Mouse (Mus musculus): Measurements from ENCODE around the gene Arhgap19. TPM values are rescaled to one million over a fixed set of nuclear protein-coding genes. Genes with fewer than 3 reads are reported as not detected.

Gene Arhgap19
- total and polyA plus RNA-seq, 2 experiments from 2014 or later = 2.7 to 13.2 TPM

DNA sequence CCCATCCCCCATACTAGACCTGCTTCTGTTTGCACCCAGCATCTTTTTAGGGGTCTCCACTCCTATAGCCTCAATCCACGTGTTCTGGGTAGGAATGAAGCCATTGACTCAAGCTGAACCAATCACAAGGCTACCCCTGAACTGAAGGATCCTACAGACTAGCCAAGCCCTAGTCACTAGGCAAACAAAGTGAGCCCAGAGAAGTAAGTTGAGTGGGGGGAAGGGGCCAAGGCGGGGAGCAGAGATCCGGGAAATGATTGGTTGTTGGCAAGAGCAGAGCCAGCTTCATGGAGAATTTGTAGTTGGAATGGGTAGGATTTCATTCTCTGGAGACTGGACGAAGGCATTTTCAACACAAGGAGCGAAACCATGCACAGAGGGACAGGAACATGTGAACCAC, 15.1 kb upstream of the Arhgap19 start:
- H3K4me3 ChIP-seq (ENCODE audit: low read depth, low read length) = no peak overlapping the region
- no peaks in the 10 kb centered on the region for H3K4me1 ChIP-seq (ENCODE audit: control insufficient read depth, insufficient read depth)
- TF ChIP-seq EP300 (IDR thresholded peaks at IDR 0.05; ENCODE audit: low read depth) (no peak), CTCF (IDR thresholded peaks at IDR 0.05; ENCODE audit: low read depth) (no peak)
- no peak for DNase-seq (ENCODE audit: low spot score)
- H3K9me3 ChIP-seq (replicated peaks; ENCODE audit: control insufficient read depth, low read length) = no peaks in the 10 kb centered on the region
- 49% methylated on average over 5 of the region's 5 CpGs for WGBS
- no peak overlapping the region for H3K9ac ChIP-seq (replicated peaks; ENCODE audit: low read depth, low read length)
- ATAC-seq (ENCODE audit: insufficient read depth, low read depth) = no peak
- H3K27ac ChIP-seq (ENCODE audit: low read depth) = no peak overlapping the region
- no peak overlapping the region for H3K4me2 ChIP-seq (ENCODE audit: low read depth, low read length)
- no peaks in the 10 kb centered on the region for H3K27me3 ChIP-seq (ENCODE audit: control insufficient read depth, insufficient read depth, low read length)
- H3K36me3 ChIP-seq (replicated peaks; ENCODE audit: control insufficient read depth, insufficient read depth, low read length) = no peaks in the 10 kb centered on the region

DNA sequence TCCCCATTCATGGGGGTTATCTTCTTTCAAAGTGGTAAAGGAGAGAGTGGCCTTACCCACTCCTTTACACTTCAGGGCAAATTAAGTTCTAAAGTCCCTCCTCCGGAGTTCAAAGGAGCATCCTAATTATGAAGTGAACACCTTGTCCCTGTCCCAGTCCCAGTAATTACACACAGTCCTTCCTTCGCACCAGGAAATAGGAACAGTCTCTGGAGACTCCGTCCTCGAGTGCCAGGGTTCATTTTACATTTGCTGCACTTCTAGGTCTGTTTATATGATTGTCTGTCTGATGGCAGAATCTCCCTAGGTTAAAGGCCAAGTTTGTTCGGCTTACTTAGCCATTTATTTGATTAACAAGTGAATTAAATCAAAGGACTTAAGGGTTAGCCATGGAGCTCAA, 14.6 kb upstream of the Arhgap19 start:
- no peak overlapping the region for H3K4me2 ChIP-seq (ENCODE audit: low read depth, low read length)
- no peak overlapping the region for H3K4me3 ChIP-seq (ENCODE audit: low read depth, low read length)
- no peaks in the 10 kb centered on the region for H3K9me3 ChIP-seq (replicated peaks; ENCODE audit: control insufficient read depth, low read length)
- no peak overlapping the region for H3K9ac ChIP-seq (replicated peaks; ENCODE audit: low read depth, low read length)
- ATAC-seq (ENCODE audit: insufficient read depth, low read depth) (no peak), DNase-seq (ENCODE audit: low spot score) (no peak)
- H3K27ac ChIP-seq (ENCODE audit: low read depth) = no peak overlapping the region
- H3K36me3 ChIP-seq (replicated peaks; ENCODE audit: control insufficient read depth, insufficient read depth, low read length) = no peaks in the 10 kb centered on the region
- TF ChIP-seq EP300 (IDR thresholded peaks at IDR 0.05; ENCODE audit: low read depth) = no peak
- TF ChIP-seq CTCF (IDR thresholded peaks at IDR 0.05; ENCODE audit: low read depth) = no peak
- no peaks in the 10 kb centered on the region for H3K27me3 ChIP-seq (ENCODE audit: control insufficient read depth, insufficient read depth, low read length)
- H3K4me1 ChIP-seq (ENCODE audit: control insufficient read depth, insufficient read depth) = no peaks in the 10 kb centered on the region
- WGBS = 78% methylated on average over 5 of the region's 5 CpGs

DNA sequence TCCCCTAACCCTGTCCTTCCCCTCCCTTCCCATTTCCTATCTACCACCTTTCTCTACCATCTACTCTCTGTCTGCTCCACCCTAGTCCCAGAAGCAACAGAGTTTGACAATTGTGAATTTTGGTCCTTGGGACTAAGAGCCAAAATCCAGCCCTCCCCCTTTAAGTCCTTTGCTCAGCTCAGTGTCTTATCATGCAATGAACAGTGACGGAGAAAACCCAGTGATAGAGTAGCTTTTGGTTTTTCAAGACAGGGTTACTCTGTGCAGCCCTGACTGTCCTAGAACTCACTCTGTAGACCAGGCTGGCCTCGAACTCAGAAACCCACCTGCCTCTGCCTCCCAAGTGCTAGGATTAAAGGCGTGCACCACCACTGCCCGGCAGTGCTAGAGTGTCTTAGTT, 11.5 kb upstream of the Arhgap19 start:
- no peak for ATAC-seq (ENCODE audit: insufficient read depth, low read depth)
- DNase-seq (ENCODE audit: low spot score) = no peak
- TF ChIP-seq EP300 (IDR thresholded peaks at IDR 0.05; ENCODE audit: low read depth) (no peak), CTCF (IDR thresholded peaks at IDR 0.05; ENCODE audit: low read depth) (no peak)
- 76% methylated on average over 4 of the region's 4 CpGs for WGBS
- Histone ChIP-seq H3K4me3 (ENCODE audit: low read depth, low read length) (no peak overlapping the region), H3K4me2 (ENCODE audit: low read depth, low read length) (no peak overlapping the region), H3K27me3 (ENCODE audit: control insufficient read depth, insufficient read depth, low read length) (no peaks in the 10 kb centered on the region), H3K36me3 (replicated peaks; ENCODE audit: control insufficient read depth, insufficient read depth, low read length) (no peaks in the 10 kb centered on the region), H3K27ac (ENCODE audit: low read depth) (no peak overlapping the region), H3K4me1 (ENCODE audit: control insufficient read depth, insufficient read depth) (no peaks in the 10 kb centered on the region), H3K9ac (replicated peaks; ENCODE audit: low read depth, low read length) (no peak overlapping the region), H3K9me3 (replicated peaks; ENCODE audit: control insufficient read depth, low read length) (no peaks in the 10 kb centered on the region)

DNA sequence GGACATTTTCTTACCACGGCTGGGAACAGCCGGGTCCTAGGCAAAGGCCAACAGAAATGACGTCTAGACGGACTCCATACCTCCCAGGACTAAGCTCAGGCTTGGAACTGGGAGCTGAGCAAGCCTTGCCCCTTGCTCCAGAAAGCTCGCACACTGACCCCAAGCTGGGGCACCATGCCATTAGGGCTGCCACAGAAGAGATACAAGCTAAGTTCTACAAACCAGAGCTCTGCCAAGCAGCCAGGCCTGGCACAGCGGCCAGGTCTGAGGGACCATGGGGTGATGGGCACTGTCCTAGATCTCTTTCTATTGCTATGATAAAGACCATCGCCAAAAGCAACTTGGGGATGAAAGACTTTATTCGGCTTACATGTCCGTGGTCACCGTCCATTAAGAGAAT, 10.7 kb upstream of the Arhgap19 start:
- no peak for DNase-seq (ENCODE audit: low spot score)
- H3K9me3 ChIP-seq (replicated peaks; ENCODE audit: control insufficient read depth, low read length) = no peaks in the 10 kb centered on the region
- ATAC-seq (ENCODE audit: insufficient read depth, low read depth) = no peak
- H3K27me3 ChIP-seq (ENCODE audit: control insufficient read depth, insufficient read depth, low read length) = no peaks in the 10 kb centered on the region
- H3K4me2 ChIP-seq (ENCODE audit: low read depth, low read length) = no peak overlapping the region
- TF ChIP-seq EP300 (IDR thresholded peaks at IDR 0.05; ENCODE audit: low read depth) = no peak
- no peak for TF ChIP-seq CTCF (IDR thresholded peaks at IDR 0.05; ENCODE audit: low read depth)
- WGBS = 85% methylated on average over 10 of the region's 10 CpGs
- H3K27ac ChIP-seq (ENCODE audit: low read depth) = no peak overlapping the region
- no peak overlapping the region for H3K4me3 ChIP-seq (ENCODE audit: low read depth, low read length)
- H3K36me3 ChIP-seq (replicated peaks; ENCODE audit: control insufficient read depth, insufficient read depth, low read length) = no peaks in the 10 kb centered on the region
- H3K4me1 ChIP-seq (ENCODE audit: control insufficient read depth, insufficient read depth) = no peaks in the 10 kb centered on the region
- H3K9ac ChIP-seq (replicated peaks; ENCODE audit: low read depth, low read length) = no peak overlapping the region

DNA sequence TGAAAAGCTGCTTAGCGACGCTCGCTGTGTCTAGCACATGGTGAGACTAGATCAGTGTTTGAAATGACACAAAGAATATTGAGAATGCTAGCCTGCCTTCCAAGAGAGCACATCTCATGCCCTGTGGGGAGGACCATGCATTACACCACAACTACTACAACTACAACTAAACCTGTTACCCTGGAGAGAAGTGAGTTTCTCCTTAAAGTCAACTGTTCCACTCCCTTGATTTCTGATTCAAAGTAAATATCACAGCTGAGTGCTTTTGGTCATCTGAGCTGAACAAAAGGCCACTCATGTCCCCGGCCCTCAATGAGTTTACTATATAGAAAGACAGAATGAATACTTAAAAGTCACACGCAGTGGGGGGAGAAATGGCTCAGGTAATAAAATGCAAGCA, 8.2 kb upstream of the Arhgap19 start:
- Histone ChIP-seq H3K9ac (replicated peaks; ENCODE audit: low read depth, low read length) (no peak overlapping the region), H3K4me2 (ENCODE audit: low read depth, low read length) (no peak overlapping the region), H3K36me3 (replicated peaks; ENCODE audit: control insufficient read depth, insufficient read depth, low read length) (no peaks in the 10 kb centered on the region), H3K27me3 (ENCODE audit: control insufficient read depth, insufficient read depth, low read length) (no peaks in the 10 kb centered on the region), H3K4me3 (ENCODE audit: low read depth, low read length) (no peak overlapping the region), H3K4me1 (ENCODE audit: control insufficient read depth, insufficient read depth) (no peaks in the 10 kb centered on the region), H3K27ac (ENCODE audit: low read depth) (no peak overlapping the region), H3K9me3 (replicated peaks; ENCODE audit: control insufficient read depth, low read length) (0 out of 2 replicates have a peak, but pooled peaks cover 4% of the 10 kb centered on the region)
- TF ChIP-seq EP300 (IDR thresholded peaks at IDR 0.05; ENCODE audit: low read depth) (no peak), CTCF (IDR thresholded peaks at IDR 0.05; ENCODE audit: low read depth) (no peak)
- ATAC-seq (ENCODE audit: insufficient read depth, low read depth) = no peak
- DNase-seq (ENCODE audit: low spot score) = no peak
- 83% methylated on average over 5 of the region's 5 CpGs for whole genome bisulfite sequencing

DNA sequence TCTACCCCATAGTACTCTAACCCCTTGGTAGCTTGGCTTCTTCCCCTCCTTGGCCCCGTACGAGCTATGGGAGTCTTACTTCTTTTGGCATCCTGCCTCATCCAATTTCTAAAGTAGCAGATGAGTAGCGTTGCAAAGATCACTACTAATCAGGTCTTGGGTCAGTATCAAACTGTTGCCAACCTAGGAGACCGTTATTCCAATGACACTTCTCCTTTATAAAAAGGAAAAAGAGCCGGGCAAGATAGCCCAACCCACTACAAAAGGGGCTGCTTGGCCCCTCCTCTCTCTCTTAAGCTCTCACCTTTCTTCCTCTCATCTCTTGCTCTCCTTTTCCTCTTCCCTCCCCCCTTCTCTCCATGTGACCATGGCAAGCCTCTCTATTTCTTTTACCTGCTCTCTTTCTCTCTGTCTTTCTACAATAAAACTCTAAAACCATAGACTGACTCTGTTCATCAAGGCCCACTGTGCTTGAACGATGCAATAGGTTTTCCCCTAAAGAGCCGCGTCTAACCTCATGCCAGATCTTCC, 6.3 kb upstream of the Arhgap19 start:
- no peaks in the 10 kb centered on the region for H3K27me3 ChIP-seq (ENCODE audit: control insufficient read depth, insufficient read depth, low read length)
- no peak for ATAC-seq (ENCODE audit: insufficient read depth, low read depth)
- WGBS = 77% methylated on average over 8 of the region's 8 CpGs
- TF ChIP-seq CTCF (IDR thresholded peaks at IDR 0.05; ENCODE audit: low read depth) (no peak), EP300 (IDR thresholded peaks at IDR 0.05; ENCODE audit: low read depth) (no peak)
- no peak overlapping the region for H3K27ac ChIP-seq (ENCODE audit: low read depth)
- DNase-seq (ENCODE audit: low spot score) = no peak
- H3K9me3 ChIP-seq (replicated peaks; ENCODE audit: control insufficient read depth, low read length) = 0 out of 2 replicates have a peak, but pooled peaks cover 4% of the 10 kb centered on the region
- no peaks in the 10 kb centered on the region for H3K36me3 ChIP-seq (replicated peaks; ENCODE audit: control insufficient read depth, insufficient read depth, low read length)
- no peak overlapping the region for H3K4me2 ChIP-seq (ENCODE audit: low read depth, low read length)
- H3K4me3 ChIP-seq (ENCODE audit: low read depth, low read length) = no peak overlapping the region
- H3K9ac ChIP-seq (replicated peaks; ENCODE audit: low read depth, low read length) = no peak overlapping the region
- no peaks in the 10 kb centered on the region for H3K4me1 ChIP-seq (ENCODE audit: control insufficient read depth, insufficient read depth)
